Mouse (Mus musculus) layer of hippocampus, adult 2 months (tissue): ENCODE measurements at regions not wholly inside any gene's neighbourhood (a gene's known extent, or its start where the extent isn't known, plus 50 kb on each side); places are given as distances from the start of the nearest gene placed in this dataset.
A peak's percentile ranks its signal among the peaks of the same experiment; 100 is the strongest.

Experiments used
- DNase-seq, 2 experiments: peaks; one replicate each; pipeline ENCODE4 v3.0.0; 2022; ENCODE audit warnings: low spot score in 2 of 2
- H3K27ac ChIP-seq: fragments of 200-600 bp; 2 replicates; pipeline ENCODE4 v1.8.1; 2022
- H3K4me3 ChIP-seq: fragments of 200-600 bp; 2 replicates; pipeline ENCODE4 v1.8.1; 2022; ENCODE audit warnings: mild to moderate bottlenecking
- CTCF ChIP-seq: fragments of 200-600 bp; conservative IDR thresholded peaks from 2 replicates; pipeline ENCODE4 v1.8.1; 2022; ENCODE audit warnings: antibody characterized with exemption, mild to moderate bottlenecking, moderate library complexity

- no peak overlapping the region for H3K4me3 ChIP-seq
- no peak for DNase-seq
- H3K27ac ChIP-seq = no peak overlapping the region
- no peak for TF ChIP-seq CTCF
Observed at GRCm38 (mm10) chr6:127325596-127326332, 120.9 kb upstream of the Parp11 start.

GRCm38 (mm10) chr6:127326333-127326729 lies 120.3 kb upstream of the Parp11 start:
- TF ChIP-seq CTCF = no peak
- no peak overlapping the region for H3K4me3 ChIP-seq
- DNase-seq = no peak
- H3K27ac ChIP-seq = no peak overlapping the region

GRCm38 (mm10) chr6:127329191-127330014 lies 117.2 kb upstream of the Parp11 start:
- no peak for DNase-seq
- peak overlapping the region; percentile 62 for H3K4me3 ChIP-seq
- peak overlapping the region; percentile 96 for H3K27ac ChIP-seq
- no peak for TF ChIP-seq CTCF

- Histone ChIP-seq H3K4me3 (peak overlapping the region; percentile 62), H3K27ac (peak overlapping the region; percentile 96)
- peak; percentile 42 to 64 for DNase-seq
- TF ChIP-seq CTCF = 0 out of 2 replicates have a peak, but pooled peaks have one; percentile 3
Observed at GRCm38 (mm10) chr6:127330015-127330705, 116.5 kb upstream of the Parp11 start.

- Histone ChIP-seq H3K4me3 (no peak overlapping the region), H3K27ac (peak overlapping the region; percentile 96; the same call in 1 of the 2 replicates)
- no peak for TF ChIP-seq CTCF
- DNase-seq = no peak
Observed at GRCm38 (mm10) chr6:127331091-127331490, 115.5 kb upstream of the Parp11 start.

- no peak for DNase-seq
- Histone ChIP-seq H3K27ac (no peak overlapping the region), H3K4me3 (no peak overlapping the region)
- no peak for TF ChIP-seq CTCF
Observed at GRCm38 (mm10) chr6:127334256-127334655, 112.4 kb upstream of the Parp11 start.

- no peak overlapping the region for H3K27ac ChIP-seq
- no peak overlapping the region for H3K4me3 ChIP-seq
- no peak for DNase-seq
- no peak for TF ChIP-seq CTCF
Observed at GRCm38 (mm10) chr6:127335462-127335886, 111.2 kb upstream of the Parp11 start.

- Histone ChIP-seq H3K27ac (peak overlapping the region; percentile 66; the same call in 1 of the 2 replicates), H3K4me3 (no peak overlapping the region)
- no peak for TF ChIP-seq CTCF
- DNase-seq = no peak
Observed at GRCm38 (mm10) chr6:127335996-127336660, 110.5 kb upstream of the Parp11 start.

- Histone ChIP-seq H3K27ac (peak overlapping the region; percentile 66), H3K4me3 (no peak overlapping the region)
- no peak for TF ChIP-seq CTCF
- DNase-seq = peak in 1 of 2 experiments; percentile 33
Observed at GRCm38 (mm10) chr6:127336681-127337397, 109.8 kb upstream of the Parp11 start.

GRCm38 (mm10) chr6:127337398-127337871 lies 109.2 kb upstream of the Parp11 start:
- no peak for DNase-seq
- TF ChIP-seq CTCF = no peak
- Histone ChIP-seq H3K27ac (peak overlapping the region; percentile 66), H3K4me3 (no peak overlapping the region)

- Histone ChIP-seq H3K4me3 (no peak overlapping the region), H3K27ac (no peak overlapping the region)
- DNase-seq = no peak
- no peak for TF ChIP-seq CTCF
Observed at GRCm38 (mm10) chr6:127338412-127338811, 108.2 kb upstream of the Parp11 start.

GRCm38 (mm10) chr6:127341604-127342003 lies 105.0 kb upstream of the Parp11 start:
- TF ChIP-seq CTCF = no peak

More at GRCm38 (mm10) chr6:127341604-127342003, 105.0 kb upstream of the Parp11 start:
- no peak overlapping the region for H3K4me3 ChIP-seq
- no peak for DNase-seq
- no peak overlapping the region for H3K27ac ChIP-seq
